Mouse (Mus musculus): ENCODE measurements around the gene Fstl4. TPM values are rescaled to one million over a fixed set of nuclear protein-coding genes. Genes with fewer than 3 reads are reported as not detected.

Gene Fstl4
- polyA plus RNA-seq, 1 experiment from 2014 or later = 1.5 TPM

DNA sequence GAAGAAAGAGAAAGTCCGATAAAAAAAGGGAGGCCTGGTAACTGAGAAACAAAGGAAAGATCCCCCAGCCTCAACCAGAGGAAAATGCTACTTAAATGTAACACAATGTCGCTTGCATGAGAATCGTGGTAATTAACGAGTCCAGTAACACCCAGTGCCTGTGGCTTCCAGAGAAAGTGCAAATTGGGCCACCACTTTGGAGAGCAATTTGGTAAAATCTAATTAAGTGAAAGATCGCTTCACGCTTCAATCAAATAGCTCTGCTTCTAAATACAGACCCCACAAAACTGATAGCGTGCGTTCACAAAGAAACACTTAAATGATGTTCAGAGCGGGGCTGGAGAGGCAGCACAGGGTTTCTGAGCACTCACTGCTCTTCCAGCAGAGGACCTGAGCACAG, 446.4 kb downstream of the Fstl4 start:
- Histone ChIP-seq H3K9me3 (replicated peaks) (no peaks in the 10 kb centered on the region), H3K36me3 (no peaks in the 10 kb centered on the region), H3K4me2 (no peak overlapping the region), H3K4me3 (replicated peaks) (no peak overlapping the region), H3K4me1 (no peaks in the 10 kb centered on the region), H3K27me3 (no peaks in the 10 kb centered on the region), H3K9ac (no peak overlapping the region), H3K27ac (no peak overlapping the region)
- whole genome bisulfite sequencing = 80% methylated on average over 9 of the region's 9 CpGs
- no peak for ATAC-seq (replicated peaks; ENCODE audit: low FRiP score)

DNA sequence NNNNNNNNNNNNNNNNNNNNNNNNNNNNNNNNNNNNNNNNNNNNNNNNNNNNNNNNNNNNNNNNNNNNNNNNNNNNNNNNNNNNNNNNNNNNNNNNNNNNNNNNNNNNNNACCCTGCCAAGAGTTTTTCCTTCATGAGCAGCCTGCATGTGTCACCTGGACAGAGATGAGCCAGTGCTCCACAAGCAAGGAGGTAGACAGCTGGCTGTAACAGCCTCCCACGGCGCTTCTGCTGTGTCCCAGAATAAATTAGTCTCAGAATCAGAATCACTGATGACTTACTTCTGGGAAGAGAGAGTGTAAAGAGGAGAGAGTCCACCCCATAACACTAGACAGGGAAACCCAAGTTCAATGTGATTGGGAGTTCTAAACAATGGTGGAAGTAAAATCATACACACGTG, 464.6 kb downstream of the Fstl4 start:
- no peaks in the 10 kb centered on the region for H3K27me3 ChIP-seq
- H3K9me3 ChIP-seq (replicated peaks) = no peaks in the 10 kb centered on the region
- no peak overlapping the region for H3K4me3 ChIP-seq (replicated peaks)
- H3K36me3 ChIP-seq = no peaks in the 10 kb centered on the region
- no peak for ATAC-seq (replicated peaks; ENCODE audit: low FRiP score)
- H3K27ac ChIP-seq = no peak overlapping the region
- no peak overlapping the region for H3K4me2 ChIP-seq
- WGBS = 89% methylated on average over 3 of the region's 3 CpGs
- no peak overlapping the region for H3K9ac ChIP-seq
- H3K4me1 ChIP-seq = 0 out of 2 replicates have a peak, but pooled peaks cover 3% of the 10 kb centered on the region

DNA sequence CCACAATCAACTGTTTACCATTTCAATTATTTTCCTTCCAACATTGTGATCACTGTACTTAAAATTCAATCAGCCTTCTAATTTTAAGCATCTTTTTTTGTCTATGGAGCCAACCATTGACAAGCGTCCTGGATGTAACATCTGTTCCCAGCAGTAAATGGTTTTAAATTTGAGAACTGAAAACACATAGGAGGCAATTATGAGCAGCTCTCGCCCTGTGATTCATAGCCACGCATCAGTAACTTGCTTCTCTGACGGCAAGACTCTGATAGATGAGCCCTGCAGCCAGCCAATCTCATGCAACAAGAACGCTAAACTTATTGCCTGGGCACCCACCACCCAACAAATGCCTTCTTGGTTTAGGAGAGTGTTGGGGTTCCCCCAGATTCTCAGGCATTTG, 467.4 kb downstream of the Fstl4 start:
- H3K4me1 ChIP-seq = 0 out of 2 replicates have a peak, but pooled peaks cover 3% of the 10 kb centered on the region
- no peak overlapping the region for H3K27ac ChIP-seq
- no peak for ATAC-seq (replicated peaks; ENCODE audit: low FRiP score)
- H3K4me2 ChIP-seq = no peak overlapping the region
- no peak overlapping the region for H3K4me3 ChIP-seq (replicated peaks)
- no peak overlapping the region for H3K9ac ChIP-seq
- no peaks in the 10 kb centered on the region for H3K36me3 ChIP-seq
- H3K27me3 ChIP-seq = no peaks in the 10 kb centered on the region
- no peaks in the 10 kb centered on the region for H3K9me3 ChIP-seq (replicated peaks)
- WGBS = 59% methylated on average over 5 of the region's 5 CpGs

DNA sequence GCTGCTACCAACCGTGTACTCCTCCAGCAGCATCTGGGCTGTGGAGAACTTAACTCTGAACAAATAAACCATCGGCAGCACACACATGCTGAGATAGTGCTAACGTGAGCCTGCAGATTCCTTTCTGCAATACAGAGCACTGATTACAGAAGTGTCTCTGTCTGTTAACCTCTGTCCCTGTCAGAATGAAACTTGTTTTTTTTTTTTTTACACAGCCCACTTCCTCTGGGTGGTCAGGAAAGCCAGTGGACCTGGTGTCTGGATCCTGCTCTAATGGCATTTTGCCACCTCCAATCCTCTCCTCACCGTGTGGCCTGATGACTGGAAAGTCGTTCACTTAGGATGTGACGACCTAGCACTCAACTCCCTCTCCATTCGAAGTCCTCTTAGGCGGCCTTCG, 469.2 kb downstream of the Fstl4 start:
- Histone ChIP-seq H3K27ac (no peak overlapping the region), H3K4me3 (replicated peaks) (no peak overlapping the region)
- no peak for ATAC-seq (replicated peaks; ENCODE audit: low FRiP score)

More for the DNA sequence above, 469.2 kb downstream of the Fstl4 start:
- Histone ChIP-seq H3K4me1 (0 out of 2 replicates have a peak, but pooled peaks cover 3% of the 10 kb centered on the region), H3K4me2 (no peak overlapping the region), H3K27me3 (no peaks in the 10 kb centered on the region), H3K36me3 (no peaks in the 10 kb centered on the region), H3K9ac (no peak overlapping the region), H3K9me3 (replicated peaks) (no peaks in the 10 kb centered on the region)
- WGBS = 56% methylated on average over 9 of the region's 9 CpGs

Data from kidney, embryonic 15.5 days (tissue).